Mouse (Mus musculus) gastrocnemius, postnatal 25 days (tissue): ENCODE data around the gene Nfib. TPM values are rescaled to one million over a fixed set of nuclear protein-coding genes. Genes with fewer than 3 reads are reported as not detected.

Source experiments
- DNase-seq: peaks from one replicate; pipeline ENCODE4 v3.0.0; 2022
- total RNA-seq, 2 experiments: library from RNA; stranded (reverse); gene quantifications; 1 replicate in 1 of 2; 2 replicates in 1 of 2; pipeline ENCODE4 v1.2.3; 2021

Gene Nfib
- total RNA-seq, 2 experiments from 2014 or later = 79.0 to 82.1 TPM

GRCm38 (mm10) chr4:82540466-82540990, 165.0 kb downstream of the Nfib start:
- DNase-seq = no peak

- DNase-seq = no peak
Observed at GRCm38 (mm10) chr4:82540048-82540410, 165.5 kb downstream of the Nfib start.

GRCm38 (mm10) chr4:82539406-82540047, 166.0 kb downstream of the Nfib start:
- DNase-seq = peak; percentile 23

- no peak for DNase-seq
Observed at GRCm38 (mm10) chr4:82538815-82539214, 166.7 kb downstream of the Nfib start.

GRCm38 (mm10) chr4:82538069-82538811, 167.3 kb downstream of the Nfib start:
- DNase-seq = no peak

- DNase-seq = peak; percentile 55
Observed at GRCm38 (mm10) chr4:82537279-82537967, 168.1 kb downstream of the Nfib start.

- DNase-seq = peak; percentile 35
Observed at GRCm38 (mm10) chr4:82536435-82537278, 168.9 kb downstream of the Nfib start.

GRCm38 (mm10) chr4:82535606-82536434, 169.7 kb downstream of the Nfib start:
- no peak for DNase-seq

- no peak for DNase-seq
Observed at GRCm38 (mm10) chr4:82533231-82533630, 172.3 kb downstream of the Nfib start.

GRCm38 (mm10) chr4:82532443-82533191, 172.9 kb downstream of the Nfib start:
- DNase-seq = no peak

GRCm38 (mm10) chr4:82531977-82532376, 173.6 kb downstream of the Nfib start:
- DNase-seq = no peak

GRCm38 (mm10) chr4:82530875-82531353, 174.6 kb downstream of the Nfib start:
- peak; percentile 80 for DNase-seq

- DNase-seq = no peak
Observed at GRCm38 (mm10) chr4:82528978-82529377, 176.6 kb downstream of the Nfib start.

- peak; percentile 45 for DNase-seq
Observed at GRCm38 (mm10) chr4:82519935-82520334, 185.6 kb downstream of the Nfib start.

GRCm38 (mm10) chr4:82518132-82518531, 187.4 kb downstream of the Nfib start:
- no peak for DNase-seq

GRCm38 (mm10) chr4:82517311-82517710, 188.2 kb downstream of the Nfib start:
- no peak for DNase-seq

- no peak for DNase-seq
Observed at GRCm38 (mm10) chr4:82516211-82516795, 189.2 kb downstream of the Nfib start.

GRCm38 (mm10) chr4:82514921-82515320, 190.6 kb downstream of the Nfib start:
- no peak for DNase-seq

- no peak for DNase-seq
Observed at GRCm38 (mm10) chr4:82514373-82514772, 191.2 kb downstream of the Nfib start.

- no peak for DNase-seq
Observed at GRCm38 (mm10) chr4:82513426-82513750, 192.2 kb downstream of the Nfib start.
